Mouse (Mus musculus) ovary, postnatal 36 days (tissue): ENCODE data around the gene Gtdc1.
"Not testable (repeated sequence)": the region's sequence is repeated elsewhere in the genome, so short reads cannot be mapped to it uniquely, and the experiment has no call there.

ENCODE experiments used
- DNase-seq: peaks from one replicate; pipeline ENCODE4 v3.0.0; 2022; ENCODE audit warnings: low spot score, mixed read lengths

Gtdc1 gene

GRCm38 (mm10) chr2:44780961-44781360, 146.5 kb downstream of the Gtdc1 start:
- DNase-seq = no peak

DNA sequence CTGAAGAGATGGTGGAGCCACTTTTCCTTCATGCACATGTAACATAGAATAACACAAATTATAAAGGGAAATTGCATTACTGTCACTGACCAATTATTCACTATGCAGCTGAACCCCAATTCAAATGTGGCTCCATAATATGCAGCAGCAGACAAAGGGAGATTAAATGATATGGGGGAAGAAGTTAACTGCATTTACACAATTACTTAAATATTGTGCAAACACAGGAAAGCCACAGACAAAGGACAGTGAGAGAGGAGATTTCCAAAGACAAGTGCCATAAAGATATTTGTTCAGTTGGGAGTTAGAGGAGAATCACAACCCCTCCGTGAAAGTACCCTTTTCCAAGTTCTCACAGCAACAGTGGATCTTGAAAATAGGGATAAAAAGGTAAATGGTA, 163.6 kb downstream of the Gtdc1 start:
- DNase-seq = no peak

- no peak for DNase-seq
These were observed 190.8 kb downstream of the Gtdc1 start for GRCm38 (mm10) chr2:44736618-44737017.

DNA sequence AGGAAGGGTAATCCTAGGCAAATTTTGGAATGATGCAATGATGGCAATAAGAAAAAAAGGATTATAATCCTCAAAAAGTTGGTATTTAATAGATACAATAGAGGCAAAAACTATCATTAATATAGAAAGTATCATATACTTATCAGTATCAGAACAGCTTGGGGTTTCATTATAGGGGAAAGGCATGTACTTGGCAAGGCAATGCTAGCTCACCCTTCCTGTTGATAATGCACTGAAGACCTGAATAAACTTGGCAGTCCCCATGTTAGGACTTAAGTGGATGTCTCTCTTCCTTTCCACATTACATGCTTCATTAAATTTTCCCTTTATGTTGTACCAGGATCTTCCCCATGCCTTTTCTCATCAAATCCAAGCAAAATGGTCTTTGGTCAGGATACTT, 206.0 kb downstream of the Gtdc1 start:
- no peak for DNase-seq

DNA sequence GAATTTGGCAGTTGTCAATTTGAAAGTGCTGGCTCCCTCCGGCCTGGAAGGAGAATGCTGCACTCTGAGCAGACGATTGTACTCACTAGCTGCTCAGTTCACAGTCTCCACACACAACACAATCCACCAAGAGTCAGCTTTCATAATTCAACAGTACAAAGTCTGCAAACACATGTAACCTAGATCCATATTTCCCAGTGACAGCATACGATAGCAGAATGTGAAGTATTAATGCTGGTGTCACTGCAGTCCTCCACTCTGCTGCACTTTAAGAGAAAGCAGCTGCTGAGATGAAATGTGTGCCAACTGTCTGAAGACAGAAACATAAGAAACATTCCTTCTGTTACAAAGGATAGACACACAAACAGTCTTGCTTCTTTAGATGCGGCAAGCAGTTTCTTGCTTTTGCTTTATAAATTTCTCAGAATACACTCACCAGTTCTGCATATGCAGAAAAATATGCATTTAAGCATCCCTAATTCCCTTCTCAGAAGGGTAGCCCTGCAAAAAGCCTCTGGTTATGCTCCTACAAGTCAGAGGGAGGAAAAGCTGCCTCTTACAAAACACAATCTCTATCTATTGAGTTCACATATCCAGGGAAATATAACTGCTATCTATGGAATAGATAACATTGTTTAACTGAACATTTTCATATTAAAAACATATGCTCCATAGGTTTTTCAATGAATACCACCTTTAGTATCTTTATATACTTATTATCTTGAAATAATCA, 221.4 kb downstream of the Gtdc1 start:
- DNase-seq = no peak

DNA sequence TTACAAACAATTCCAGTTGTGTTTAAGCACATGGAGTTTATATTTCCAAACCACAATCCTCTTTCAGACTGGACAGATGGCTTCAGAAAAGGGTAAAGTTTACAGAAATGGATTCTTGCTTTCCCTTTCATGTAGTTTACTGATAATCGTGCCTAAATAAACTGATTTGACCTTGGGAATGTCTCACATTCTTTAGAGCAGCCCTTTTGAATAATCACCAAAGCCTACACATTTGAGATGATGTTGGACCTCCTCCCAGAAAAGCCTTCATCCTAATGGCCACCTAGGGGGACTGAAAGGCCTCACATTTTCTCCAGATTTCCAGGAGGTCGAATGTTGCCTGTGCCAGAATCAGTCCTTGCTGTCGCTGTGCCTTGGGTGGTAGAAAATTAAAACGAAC, 227.2 kb downstream of the Gtdc1 start:
- DNase-seq = no peak

DNA sequence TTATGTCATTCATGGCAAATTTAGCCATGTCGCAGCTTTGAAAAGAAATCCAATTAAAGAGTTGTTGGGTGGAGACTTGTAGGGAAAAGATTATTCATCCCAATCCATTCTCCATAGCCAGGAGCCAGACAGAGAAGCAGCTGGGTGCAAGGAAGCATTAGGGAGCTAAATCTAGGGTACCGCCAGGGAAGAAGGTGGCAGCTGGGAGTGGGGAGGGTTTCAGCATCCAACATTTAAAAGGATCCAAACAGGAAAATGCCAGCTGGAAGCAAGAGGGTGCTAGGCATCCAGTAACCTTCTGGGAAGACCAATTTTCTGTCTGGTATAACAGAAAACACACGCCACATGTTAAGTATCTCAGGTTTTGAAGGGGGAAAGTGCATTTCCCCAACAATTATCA, 231.0 kb downstream of the Gtdc1 start:
- DNase-seq = no peak

DNA sequence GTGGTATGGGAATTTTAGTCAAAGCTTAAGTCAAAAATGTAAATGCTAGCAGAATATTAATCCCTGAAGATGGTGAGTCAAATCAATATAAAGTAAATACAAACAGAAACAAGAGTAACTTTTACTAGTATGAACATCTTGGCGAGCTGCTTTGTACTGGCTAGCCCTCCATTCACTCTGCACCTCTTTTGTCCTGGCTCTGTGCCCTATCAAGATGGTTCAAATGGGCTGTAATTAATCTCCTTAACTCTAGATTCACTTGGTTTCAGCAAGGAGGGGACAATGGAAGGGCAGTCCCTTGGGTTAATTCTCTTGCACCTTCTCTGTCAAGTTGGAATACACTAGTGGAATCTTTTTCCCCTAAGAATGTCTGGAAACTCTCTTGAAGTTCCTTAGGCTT, 233.6 kb downstream of the Gtdc1 start:
- no peak for DNase-seq

- no peak for DNase-seq
These were observed 263.4 kb downstream of the Gtdc1 start for GRCm38 (mm10) chr2:44664049-44664448.

GRCm38 (mm10) chr2:44659870-44660269, 267.6 kb downstream of the Gtdc1 start:
- no peak for DNase-seq

GRCm38 (mm10) chr2:44659011-44659410, 268.4 kb downstream of the Gtdc1 start:
- no peak for DNase-seq

- no peak for DNase-seq
These were observed 278.9 kb downstream of the Gtdc1 start for GRCm38 (mm10) chr2:44648537-44648936.

GRCm38 (mm10) chr2:44646398-44646797, 281.1 kb downstream of the Gtdc1 start:
- DNase-seq = no peak

DNA sequence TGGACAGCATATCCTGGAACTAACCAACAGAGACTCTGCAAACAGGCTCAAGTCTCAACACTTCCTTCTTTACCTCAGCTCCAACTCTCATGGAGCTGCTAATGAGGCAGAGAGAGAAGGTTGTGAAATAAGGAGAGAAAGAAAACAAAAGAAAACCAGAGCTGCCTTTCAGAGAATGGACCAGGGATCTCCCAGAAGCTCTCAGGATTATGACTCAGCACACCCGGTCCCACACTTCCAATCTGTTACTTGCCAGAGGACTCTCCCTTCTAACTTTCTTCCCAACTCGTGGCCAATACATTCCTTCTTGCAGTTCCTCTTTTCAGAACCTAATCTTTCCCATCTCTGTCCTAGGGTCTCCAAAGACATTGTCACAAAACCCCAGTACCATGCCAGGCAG, 288.1 kb downstream of the Gtdc1 start:
- DNase-seq = no peak

DNA sequence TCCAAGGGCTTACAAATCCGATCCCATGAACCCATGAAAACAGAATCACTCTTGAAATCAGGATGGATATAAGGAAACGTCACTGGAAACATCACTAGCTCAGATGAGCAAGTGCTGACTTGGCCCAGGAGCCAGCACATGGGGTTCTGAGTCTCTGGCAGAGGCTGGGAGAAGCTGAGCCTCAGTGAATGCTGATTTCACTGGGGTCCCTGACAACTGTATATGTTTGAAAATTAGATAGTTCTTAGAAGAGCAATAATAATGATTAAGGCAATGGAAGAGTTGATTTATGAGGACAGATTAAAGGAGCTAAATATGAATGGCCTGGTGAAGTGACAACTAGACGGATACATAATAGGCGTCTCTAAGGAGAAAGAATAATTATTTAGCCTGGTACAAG, 289.3 kb downstream of the Gtdc1 start:
- DNase-seq = no peak

DNA sequence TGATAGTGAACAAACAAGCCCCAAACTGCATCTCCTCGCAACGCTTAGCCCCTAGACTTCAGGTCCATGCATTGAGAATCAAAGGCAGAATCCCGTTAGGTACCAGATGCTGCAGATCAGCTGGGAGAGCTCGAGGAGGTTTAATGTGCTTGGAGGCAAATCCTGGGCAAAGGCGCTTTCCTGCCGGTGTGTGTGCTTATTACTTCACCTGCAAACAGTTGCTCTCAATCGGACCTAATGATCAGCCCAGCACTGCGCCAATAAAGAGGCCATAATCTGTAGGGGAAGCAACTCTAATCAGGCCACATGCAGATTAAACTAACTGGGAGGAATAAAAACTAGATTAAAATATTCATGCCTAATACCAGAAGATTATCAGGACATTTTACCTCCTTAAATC, 293.5 kb downstream of the Gtdc1 start:
- no peak for DNase-seq

- no peak for DNase-seq
These were observed 294.4 kb downstream of the Gtdc1 start for GRCm38 (mm10) chr2:44633064-44633463.

- no peak for DNase-seq
These were observed 294.9 kb downstream of the Gtdc1 start for GRCm38 (mm10) chr2:44632584-44632983.

GRCm38 (mm10) chr2:44631064-44631463, 296.4 kb downstream of the Gtdc1 start:
- no peak for DNase-seq

- DNase-seq = no peak
These were observed 298.7 kb downstream of the Gtdc1 start for GRCm38 (mm10) chr2:44628778-44629177.

- no peak for DNase-seq
These were observed 302.3 kb downstream of the Gtdc1 start for GRCm38 (mm10) chr2:44625154-44625553.

- DNase-seq = no peak
These were observed 305.0 kb downstream of the Gtdc1 start for GRCm38 (mm10) chr2:44622471-44622870.

DNA sequence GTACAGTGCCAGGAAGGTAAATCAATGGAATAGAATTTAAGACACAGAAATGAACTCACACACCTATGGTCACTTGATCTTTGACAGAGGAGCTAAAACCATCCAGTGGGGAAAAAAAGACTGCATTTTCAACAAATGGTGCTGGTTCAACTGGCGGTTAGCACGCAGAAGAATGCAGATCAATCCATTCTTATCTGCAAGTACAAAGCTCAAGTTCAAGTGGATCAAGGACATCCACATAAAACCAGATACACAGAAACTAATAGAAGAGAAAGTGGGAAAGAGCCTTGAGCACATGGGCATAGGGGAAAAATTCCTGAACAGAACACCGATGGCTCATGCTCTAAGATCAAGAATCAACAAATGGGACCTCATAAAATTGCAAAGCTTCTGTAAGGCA, 327.8 kb downstream of the Gtdc1 start:
- DNase-seq = not testable (repeated sequence)

GRCm38 (mm10) chr2:44594276-44594675, 333.2 kb downstream of the Gtdc1 start:
- DNase-seq = no peak
